Mouse (Mus musculus) gastrocnemius, postnatal 36 days (tissue): ENCODE measurements at regions not wholly inside any gene's neighbourhood (a gene's known extent, or its start where the extent isn't known, plus 50 kb on each side); places are given as distances from the start of the nearest gene placed in this dataset.

Experiments
- DNase-seq, 2 experiments: peaks; one replicate each; pipeline ENCODE4 v3.0.0; 2022
- intact Hi-C: fragments of 180-260 bp; cut with DNase I; formaldehyde crosslinking; loops from one replicate; pipeline ENCODE4 v1.15.1; 2025

DNA sequence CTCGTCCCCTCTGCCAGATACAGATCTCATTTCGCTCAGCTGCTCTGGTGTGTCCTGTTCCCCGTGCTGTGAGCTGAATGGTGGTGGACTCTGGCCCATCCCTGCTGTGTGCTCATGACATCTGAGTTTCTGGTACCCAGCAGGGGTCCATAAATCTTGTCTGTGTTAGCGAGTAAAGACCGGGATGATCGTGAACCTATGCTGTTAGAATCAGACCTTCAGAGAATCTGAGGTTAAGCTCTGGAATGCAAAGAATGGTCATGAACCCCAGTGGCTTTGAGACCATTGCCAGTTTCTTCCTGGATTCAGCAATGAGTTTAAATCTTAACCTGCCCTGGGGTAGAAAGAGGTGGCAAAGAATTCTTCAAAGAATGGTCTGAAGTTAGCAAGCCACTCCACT is 173.3 kb upstream of the Arl4c start:
- DNase-seq: no peak
- intact Hi-C loops: no loop called here

DNA sequence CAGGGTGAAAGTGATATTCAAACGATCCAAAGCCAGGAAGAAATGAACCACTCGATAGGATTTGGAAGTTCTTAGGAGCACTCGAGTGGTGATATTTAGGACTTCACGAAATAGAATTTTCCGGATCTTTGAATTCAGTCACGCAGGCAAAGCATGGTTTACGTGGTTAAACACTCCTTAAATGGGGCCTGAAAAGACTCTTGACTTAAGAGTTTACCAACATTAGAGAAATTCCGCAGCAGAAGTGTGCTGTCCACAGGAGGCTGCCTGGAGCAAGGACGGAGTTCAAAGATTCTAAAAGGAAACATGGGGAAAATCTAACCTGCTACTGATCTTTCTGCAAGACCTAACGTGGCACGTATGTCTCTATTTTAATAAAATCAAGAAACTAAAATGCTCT is 175.4 kb upstream of the Arl4c start:
- intact Hi-C loops: no loop called here
- no peak for DNase-seq

GRCm38 (mm10) chr1:88878831-88879230 is 176.8 kb upstream of the Arl4c start:
- intact Hi-C loops: no loop called here
- no peak for DNase-seq

- no peak for DNase-seq
- intact Hi-C loops: no loop called here
Measured at GRCm38 (mm10) chr1:88879367-88879766, 177.3 kb upstream of the Arl4c start.

DNA sequence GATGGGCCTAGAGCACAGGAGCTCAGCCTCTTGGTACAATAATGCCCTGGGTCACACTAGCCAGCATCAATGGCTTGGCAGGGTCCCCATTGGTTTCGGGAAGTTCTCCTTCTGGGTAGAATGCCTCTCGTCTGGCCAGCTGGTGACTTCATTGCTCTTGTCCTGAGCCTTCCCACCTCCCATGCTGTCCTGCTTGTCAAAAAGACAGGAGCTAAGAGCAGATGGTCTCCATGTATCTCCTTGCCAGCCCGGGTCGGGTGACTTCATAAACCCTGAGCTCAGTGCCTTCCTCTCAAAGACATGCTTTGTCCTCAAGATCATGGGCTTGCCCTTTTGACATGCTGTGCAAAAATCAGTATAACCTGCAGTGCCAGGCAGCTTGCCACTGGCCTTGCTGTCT is 179.2 kb upstream of the Sh3bp4 start:
- intact Hi-C loops: no loop called here

GRCm38 (mm10) chr1:88902426-88902825 is 167.8 kb upstream of the Sh3bp4 start:
- intact Hi-C loops: no loop called here
- DNase-seq: no peak

More for the DNA sequence above, 179.2 kb upstream of the Sh3bp4 start:
- DNase-seq: no peak

GRCm38 (mm10) chr1:88907766-88908463 is 162.3 kb upstream of the Sh3bp4 start:
- no peak for DNase-seq

GRCm38 (mm10) chr1:88908683-88909082 is 161.5 kb upstream of the Sh3bp4 start:
- intact Hi-C loops: no loop called here
- no peak for DNase-seq

More at GRCm38 (mm10) chr1:88907766-88908463, 162.3 kb upstream of the Sh3bp4 start:
- intact Hi-C loops: no loop called here

DNA sequence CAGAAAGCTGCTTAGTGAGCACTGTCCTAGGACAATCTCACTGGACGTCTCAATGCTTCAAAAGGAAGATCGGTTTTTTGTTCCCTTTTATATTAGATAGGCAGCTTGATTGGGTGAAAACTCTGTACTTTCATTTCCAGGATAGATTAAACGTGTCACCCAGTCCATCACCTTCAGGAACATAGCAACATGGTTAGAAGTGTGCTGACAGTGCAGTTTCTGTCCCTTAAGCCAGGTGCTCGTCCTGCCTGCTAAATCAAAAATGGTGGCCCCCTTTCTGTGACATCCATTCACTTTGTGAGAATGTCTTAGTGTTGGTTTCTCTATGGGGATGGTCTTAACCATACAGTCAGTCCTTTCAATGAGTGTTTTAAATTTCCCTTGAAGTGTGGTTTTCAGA is 160.9 kb upstream of the Sh3bp4 start:
- DNase-seq: no peak
- intact Hi-C loops: no loop called here

- DNase-seq: no peak
- intact Hi-C loops: no loop called here
Measured at GRCm38 (mm10) chr1:88909864-88910573, 160.2 kb upstream of the Sh3bp4 start.

DNA sequence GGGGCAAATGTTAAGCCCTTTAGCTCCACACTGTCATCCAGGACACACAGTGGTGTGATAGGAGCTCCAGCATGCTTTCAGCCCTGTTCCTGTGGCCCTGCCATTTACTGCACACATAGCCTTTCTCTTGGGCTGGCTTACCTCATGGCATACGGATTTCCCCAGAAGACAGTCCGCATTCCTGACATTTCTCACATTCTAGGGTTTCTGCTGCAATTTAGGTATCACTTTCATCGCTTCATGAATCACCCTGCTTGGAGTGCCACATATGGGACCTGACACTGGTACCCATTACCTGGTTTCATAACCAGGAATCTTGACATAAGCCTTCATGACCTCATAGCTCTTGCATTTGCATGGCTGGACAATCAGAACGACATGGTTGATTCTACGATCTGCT is 158.5 kb upstream of the Sh3bp4 start:
- intact Hi-C loops: no loop called here
- no peak for DNase-seq

DNA sequence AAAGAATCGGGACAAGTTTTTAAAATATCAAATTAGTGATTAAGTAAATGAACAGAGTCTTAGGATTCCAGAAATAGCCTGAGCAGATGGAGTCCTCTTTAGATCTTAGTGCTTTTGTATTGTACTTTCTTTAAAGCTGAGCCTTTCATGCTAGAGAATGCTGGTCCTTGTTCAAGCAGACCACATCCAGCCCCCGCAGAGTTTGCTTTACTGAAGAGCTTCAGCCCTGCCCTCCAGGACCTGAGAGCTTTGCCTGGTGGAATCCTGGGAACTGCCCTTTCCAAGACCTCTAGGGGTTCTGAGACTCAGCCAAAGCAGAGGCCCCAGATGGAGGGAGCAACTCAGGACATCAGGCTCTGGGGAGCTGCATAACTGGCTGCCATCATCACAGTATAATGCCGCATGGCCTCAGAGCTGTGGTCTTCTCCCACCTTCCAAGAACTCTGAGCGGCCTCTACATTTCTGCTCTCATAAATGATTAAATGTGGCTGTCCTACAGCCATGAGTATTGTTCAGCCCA is 153.6 kb upstream of the Sh3bp4 start:
- DNase-seq: no peak
- intact Hi-C loops: no loop called here

GRCm38 (mm10) chr1:88921401-88921800 is 148.8 kb upstream of the Sh3bp4 start:
- DNase-seq: no peak
- intact Hi-C loops: no loop called here

DNA sequence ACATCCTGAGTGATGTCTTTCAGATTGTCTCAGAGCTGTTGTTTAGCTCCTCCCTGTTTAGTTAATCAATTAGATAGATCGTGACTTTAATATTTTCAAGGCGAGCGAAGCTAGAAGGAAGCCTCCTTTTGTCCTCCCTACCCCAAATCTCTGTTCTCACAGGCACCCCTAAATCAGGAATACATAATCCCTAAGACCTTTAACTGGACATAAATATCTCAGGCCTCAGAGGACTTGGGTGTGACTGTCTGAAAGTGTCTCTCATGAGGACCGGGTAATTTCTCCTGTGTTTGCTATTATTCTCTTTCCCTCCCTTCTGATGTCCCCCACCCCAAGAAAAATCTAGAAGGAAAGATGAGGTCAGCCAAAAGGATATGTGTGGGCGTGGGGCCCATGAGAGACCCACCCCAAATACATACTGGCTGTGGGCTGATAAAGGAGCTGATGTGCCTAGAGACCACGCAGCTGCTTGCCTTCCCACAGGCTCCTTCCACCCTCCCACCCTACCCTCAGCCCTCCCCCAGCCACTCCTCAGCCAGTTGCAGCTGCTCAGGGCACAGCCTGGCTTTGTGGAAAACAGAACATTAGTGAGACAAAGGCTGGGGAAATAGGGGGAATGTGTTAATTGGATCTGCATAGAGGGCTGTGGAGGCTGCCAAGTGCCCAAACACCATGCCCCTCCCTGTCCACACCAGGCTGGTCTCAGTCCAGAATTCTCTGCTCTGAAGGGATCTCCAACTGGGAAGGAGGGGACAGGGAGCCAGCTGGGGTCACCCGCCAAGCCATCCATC is 146.2 kb upstream of the Sh3bp4 start:
- intact Hi-C loops: no loop called here
- no peak for DNase-seq

GRCm38 (mm10) chr1:88935191-88935590 is 135.0 kb upstream of the Sh3bp4 start:
- DNase-seq: no peak
- intact Hi-C loops: no loop called here

DNA sequence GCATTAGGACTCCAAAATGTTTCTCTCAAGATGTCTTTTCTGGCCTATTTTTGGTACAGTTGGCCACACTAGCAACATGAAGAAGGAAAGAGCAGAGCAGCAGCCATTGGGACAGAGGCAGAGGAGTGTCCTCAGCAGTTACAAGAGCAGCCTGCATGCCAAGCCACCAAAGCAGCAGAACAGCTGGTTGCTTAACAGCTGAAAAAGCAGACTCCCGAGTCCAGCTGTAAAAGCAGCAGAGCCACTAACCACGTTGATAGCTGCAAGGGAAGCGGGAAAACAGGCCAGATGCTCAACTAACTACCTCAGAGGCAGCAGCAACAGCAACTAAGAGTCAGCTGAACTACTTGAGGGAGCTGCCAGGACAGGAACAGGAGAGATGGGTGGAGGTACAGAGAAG is 134.4 kb upstream of the Sh3bp4 start:
- intact Hi-C loops: no loop called here
- no peak for DNase-seq

DNA sequence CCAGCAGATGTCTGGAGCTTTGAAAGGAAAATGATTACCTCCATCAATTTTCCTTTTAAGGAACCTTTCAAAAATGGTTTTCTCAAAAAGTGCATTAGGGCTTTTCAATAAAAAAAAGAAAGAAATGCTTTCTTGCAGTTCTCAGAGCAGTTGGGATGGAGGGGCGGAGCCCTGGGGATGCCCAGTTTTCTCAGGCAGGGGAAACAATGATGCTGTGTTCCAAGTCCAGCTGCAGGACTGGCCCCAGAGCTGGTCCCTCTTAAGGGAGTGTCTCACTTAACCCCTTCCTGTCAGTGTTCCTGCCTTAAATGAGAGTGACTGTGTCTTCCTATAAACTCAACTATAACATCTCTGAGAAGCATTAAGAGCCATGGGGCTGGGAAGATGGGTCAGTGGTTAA is 132.9 kb upstream of the Sh3bp4 start:
- DNase-seq: no peak
- intact Hi-C loops: no loop called here

- intact Hi-C loops: no loop called here
Measured at GRCm38 (mm10) chr1:88938458-88938857, 131.8 kb upstream of the Sh3bp4 start.

GRCm38 (mm10) chr1:88943039-88943438 is 127.2 kb upstream of the Sh3bp4 start:
- intact Hi-C loops: no loop called here
- no peak for DNase-seq

More at GRCm38 (mm10) chr1:88938458-88938857, 131.8 kb upstream of the Sh3bp4 start:
- DNase-seq: no peak

DNA sequence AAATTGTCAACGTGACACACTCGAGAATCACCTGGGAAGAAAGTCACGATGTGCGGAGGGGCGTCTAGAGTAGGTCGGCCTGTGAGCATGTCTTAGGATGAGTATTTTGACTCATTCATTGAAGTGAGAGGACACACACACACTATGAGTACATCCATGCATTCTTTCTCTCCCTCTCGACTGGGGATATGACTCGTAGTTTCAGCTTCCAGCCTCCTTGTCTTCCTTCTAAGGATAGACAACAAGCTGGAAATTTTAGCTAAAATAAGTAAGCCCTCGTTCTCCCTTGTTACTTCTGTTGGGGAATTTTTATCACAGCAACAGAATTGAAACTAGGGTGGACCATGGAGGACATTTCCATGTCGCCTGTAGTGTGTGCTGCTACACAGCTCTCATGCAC is 124.3 kb upstream of the Sh3bp4 start:
- DNase-seq: no peak
- intact Hi-C loops: no loop called here

GRCm38 (mm10) chr1:88946374-88946773 is 123.8 kb upstream of the Sh3bp4 start:
- intact Hi-C loops: no loop called here
- DNase-seq: no peak
